Mouse (Mus musculus): ENCODE results near the gene Abhd15. TPM values are rescaled to one million over a fixed set of nuclear protein-coding genes. Genes with fewer than 3 reads are reported as not detected.

The Abhd15 gene
- polyA plus RNA-seq, 1 experiment from 2014 or later: 3.4 TPM

DNA sequence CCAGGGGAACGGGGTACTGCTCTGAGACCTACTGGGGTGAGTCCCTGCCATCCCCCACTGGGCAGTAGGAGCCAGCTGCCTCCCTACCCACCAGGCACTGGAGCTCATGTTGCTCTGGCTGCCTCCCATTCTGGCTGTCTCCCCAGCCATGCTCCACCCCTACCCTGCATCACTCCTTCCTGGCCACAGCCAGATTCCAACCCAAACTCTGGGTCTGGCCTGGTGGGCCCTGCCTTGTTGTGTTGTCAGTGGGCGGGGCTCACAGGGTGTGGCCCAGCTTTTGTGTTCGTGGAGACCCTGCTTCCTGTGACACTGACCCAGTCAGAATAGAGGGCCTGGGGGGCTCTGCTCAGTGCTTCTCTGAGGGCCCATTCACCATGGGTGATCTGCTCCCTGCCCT lies 11.4 kb upstream of the Abhd15 start:
- H3K4me3 ChIP-seq (replicated peaks): no peak overlapping the region
- peaks cover 64% of the 10 kb centered on the region for H3K36me3 ChIP-seq
- WGBS (ENCODE audit: insufficient replicate concordance): 58% methylated on average over 3 of the region's 3 CpGs
- no peak for ATAC-seq (ENCODE audit: low read depth)
- H3K27ac ChIP-seq: no peak overlapping the region
- H3K9ac ChIP-seq: no peak overlapping the region
- no peaks in the 10 kb centered on the region for H3K27me3 ChIP-seq
- DNase-seq: no peak
- H3K9me3 ChIP-seq (replicated peaks): no peaks in the 10 kb centered on the region
- peaks cover 17% of the 10 kb centered on the region for H3K4me1 ChIP-seq (replicated peaks)
- H3K4me2 ChIP-seq: no peak overlapping the region

DNA sequence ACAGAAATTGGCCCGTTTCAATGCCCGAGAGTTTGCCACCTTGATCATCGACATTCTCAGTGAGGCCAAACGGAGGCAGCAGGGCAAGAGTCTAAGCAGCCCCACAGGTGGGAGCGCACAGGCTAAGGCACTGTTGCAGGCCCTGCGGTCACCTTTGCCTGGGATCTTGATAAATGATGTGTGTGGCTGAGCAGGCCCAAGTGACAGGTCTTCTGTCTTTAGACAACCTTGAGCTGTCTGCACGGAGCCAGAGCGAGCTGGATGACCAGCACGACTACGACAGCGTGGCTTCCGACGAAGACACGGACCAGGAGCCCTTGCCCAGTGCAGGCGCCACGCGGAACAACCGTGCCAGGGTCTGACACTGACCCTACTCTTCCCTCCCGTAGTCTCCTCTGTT lies 10.5 kb upstream of the Abhd15 start:
- no peak for ATAC-seq (ENCODE audit: low read depth)

DNA sequence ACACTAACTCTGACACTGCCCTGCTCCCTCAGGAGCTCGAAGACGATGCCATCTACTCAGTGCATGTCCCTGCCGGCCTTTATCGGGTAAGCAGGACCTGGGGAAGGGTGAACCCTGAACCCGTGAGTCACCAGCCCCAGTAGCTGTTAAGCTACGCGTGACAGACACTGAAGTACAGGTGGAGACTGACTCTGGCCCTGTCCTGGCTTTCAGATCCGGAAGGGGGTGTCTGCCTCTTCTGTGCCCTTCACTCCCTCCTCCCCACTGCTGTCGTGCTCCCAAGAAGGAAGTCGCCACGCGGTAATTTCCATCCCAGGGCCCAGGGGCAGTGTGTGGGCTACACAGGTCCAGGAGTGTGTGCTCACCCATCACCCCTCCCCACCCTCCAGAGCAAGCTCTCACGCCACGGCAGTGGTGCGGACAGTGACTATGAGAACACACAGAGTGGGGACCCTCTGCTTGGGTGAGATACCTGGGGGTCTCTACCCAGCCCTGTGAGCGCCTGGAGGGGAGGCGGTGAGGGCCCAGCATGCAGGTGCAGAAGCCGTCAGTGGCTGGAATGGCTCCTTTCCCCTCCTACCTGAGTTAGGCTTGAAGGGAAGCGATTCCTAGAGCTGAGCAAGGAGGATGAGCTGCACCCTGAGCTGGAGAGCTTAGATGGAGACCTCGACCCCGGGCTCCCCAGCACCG lies 9.5 kb upstream of the Abhd15 start:
- no peak for ATAC-seq (ENCODE audit: low read depth)
- WGBS (ENCODE audit: insufficient replicate concordance): 78% methylated on average over 22 of the region's 22 CpGs
- Histone ChIP-seq H3K4me1 (replicated peaks) (peaks cover 17% of the 10 kb centered on the region), H3K36me3 (peaks cover 51% of the 10 kb centered on the region), H3K4me3 (replicated peaks) (no peak overlapping the region), H3K4me2 (no peak overlapping the region), H3K9me3 (replicated peaks) (no peaks in the 10 kb centered on the region), H3K27me3 (no peaks in the 10 kb centered on the region), H3K27ac (no peak overlapping the region), H3K9ac (no peak overlapping the region)
- DNase-seq: no peak

More for the DNA sequence above, 10.5 kb upstream of the Abhd15 start:
- no peak for DNase-seq
- Histone ChIP-seq H3K36me3 (peaks cover 62% of the 10 kb centered on the region), H3K27me3 (no peaks in the 10 kb centered on the region), H3K4me1 (replicated peaks) (peaks cover 17% of the 10 kb centered on the region), H3K4me2 (no peak overlapping the region), H3K4me3 (replicated peaks) (no peak overlapping the region), H3K9me3 (replicated peaks) (no peaks in the 10 kb centered on the region), H3K9ac (no peak overlapping the region), H3K27ac (no peak overlapping the region)
- 91% methylated on average over 19 of the region's 19 CpGs for WGBS (ENCODE audit: insufficient replicate concordance)

DNA sequence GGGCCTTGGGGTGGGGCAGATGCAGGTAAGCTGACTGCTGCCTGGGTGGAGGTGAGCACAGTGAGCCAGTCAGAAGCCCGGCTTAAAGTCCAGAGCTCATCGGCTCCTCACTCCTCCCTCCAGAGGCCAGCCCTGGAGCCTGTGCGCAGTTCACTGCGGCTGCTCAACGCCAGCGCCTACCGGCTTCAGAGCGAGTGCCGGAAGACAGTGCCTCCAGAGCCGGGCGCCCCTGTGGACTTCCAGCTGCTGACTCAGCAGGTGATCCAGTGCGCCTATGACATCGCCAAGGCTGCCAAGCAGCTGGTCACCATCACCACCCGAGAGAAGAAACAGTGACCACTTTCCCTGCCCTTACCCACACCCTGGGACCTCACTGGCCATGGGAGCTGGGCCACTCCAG lies 8.6 kb upstream of the Abhd15 start:
- no peak overlapping the region for H3K27ac ChIP-seq
- ATAC-seq (ENCODE audit: low read depth) (no peak), DNase-seq (no peak)
- H3K9ac ChIP-seq: no peak overlapping the region
- 87% methylated on average over 14 of the region's 14 CpGs for WGBS (ENCODE audit: insufficient replicate concordance)
- peaks cover 17% of the 10 kb centered on the region for H3K4me1 ChIP-seq (replicated peaks)
- H3K4me2 ChIP-seq: no peak overlapping the region
- H3K36me3 ChIP-seq: peaks cover 49% of the 10 kb centered on the region
- no peak overlapping the region for H3K4me3 ChIP-seq (replicated peaks)
- H3K9me3 ChIP-seq (replicated peaks): no peaks in the 10 kb centered on the region
- no peaks in the 10 kb centered on the region for H3K27me3 ChIP-seq

DNA sequence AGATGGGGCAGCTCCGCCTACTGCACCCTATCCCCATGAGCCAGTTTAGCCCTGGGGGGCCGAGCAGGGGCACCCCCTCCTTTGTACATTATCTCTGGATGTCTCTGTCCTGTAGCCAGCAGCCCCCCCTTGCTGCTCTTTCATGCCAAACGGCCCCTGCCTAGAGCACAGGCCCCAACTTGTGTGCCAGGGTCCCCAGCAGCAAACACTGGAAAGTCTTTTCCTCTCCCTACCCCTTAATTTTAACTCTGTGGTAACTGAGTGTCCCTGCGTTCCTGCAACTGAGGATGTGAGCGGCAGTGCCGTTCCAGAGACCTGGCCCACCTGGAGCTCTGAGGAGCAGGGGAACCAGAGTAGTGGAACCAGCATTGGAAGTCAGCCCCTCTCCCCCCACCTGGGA lies 8.0 kb upstream of the Abhd15 start:
- no peak overlapping the region for H3K27ac ChIP-seq
- no peak overlapping the region for H3K4me3 ChIP-seq (replicated peaks)
- peaks cover 20% of the 10 kb centered on the region for H3K4me1 ChIP-seq (replicated peaks)
- H3K27me3 ChIP-seq: no peaks in the 10 kb centered on the region
- whole genome bisulfite sequencing (ENCODE audit: insufficient replicate concordance): 77% methylated on average over 6 of the region's 6 CpGs
- H3K9me3 ChIP-seq (replicated peaks): no peaks in the 10 kb centered on the region
- no peak overlapping the region for H3K9ac ChIP-seq
- no peak for DNase-seq
- no peak for ATAC-seq (ENCODE audit: low read depth)
- no peak overlapping the region for H3K4me2 ChIP-seq
- peaks cover 49% of the 10 kb centered on the region for H3K36me3 ChIP-seq

DNA sequence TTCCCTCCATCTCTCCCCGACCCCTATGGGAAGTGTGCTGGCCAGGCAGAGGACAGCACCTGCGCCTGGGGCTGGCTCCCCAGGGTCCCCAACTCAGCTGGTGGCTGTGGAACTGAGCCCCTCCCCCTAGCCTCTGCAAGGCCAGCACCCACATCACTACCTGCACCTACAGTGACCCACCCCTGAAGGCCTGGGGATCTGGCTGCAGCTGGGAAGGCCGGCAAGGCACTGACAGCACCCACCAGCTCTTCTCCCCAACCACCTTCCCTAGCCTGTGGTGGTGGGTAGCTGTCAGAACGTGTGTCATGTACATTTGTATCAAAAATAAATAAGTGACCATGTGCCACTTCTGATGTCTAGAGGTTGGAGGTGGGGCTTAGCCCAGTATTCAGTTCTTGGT lies 7.5 kb upstream of the Abhd15 start:
- Histone ChIP-seq H3K9ac (no peak overlapping the region), H3K4me3 (replicated peaks) (no peak overlapping the region), H3K27me3 (no peaks in the 10 kb centered on the region), H3K27ac (no peak overlapping the region), H3K4me2 (no peak overlapping the region), H3K9me3 (replicated peaks) (no peaks in the 10 kb centered on the region), H3K4me1 (replicated peaks) (peaks cover 24% of the 10 kb centered on the region), H3K36me3 (peaks cover 48% of the 10 kb centered on the region)
- DNase-seq (no peak), ATAC-seq (ENCODE audit: low read depth) (no peak)
- 59% methylated on average over 4 of the region's 4 CpGs for WGBS (ENCODE audit: insufficient replicate concordance)

DNA sequence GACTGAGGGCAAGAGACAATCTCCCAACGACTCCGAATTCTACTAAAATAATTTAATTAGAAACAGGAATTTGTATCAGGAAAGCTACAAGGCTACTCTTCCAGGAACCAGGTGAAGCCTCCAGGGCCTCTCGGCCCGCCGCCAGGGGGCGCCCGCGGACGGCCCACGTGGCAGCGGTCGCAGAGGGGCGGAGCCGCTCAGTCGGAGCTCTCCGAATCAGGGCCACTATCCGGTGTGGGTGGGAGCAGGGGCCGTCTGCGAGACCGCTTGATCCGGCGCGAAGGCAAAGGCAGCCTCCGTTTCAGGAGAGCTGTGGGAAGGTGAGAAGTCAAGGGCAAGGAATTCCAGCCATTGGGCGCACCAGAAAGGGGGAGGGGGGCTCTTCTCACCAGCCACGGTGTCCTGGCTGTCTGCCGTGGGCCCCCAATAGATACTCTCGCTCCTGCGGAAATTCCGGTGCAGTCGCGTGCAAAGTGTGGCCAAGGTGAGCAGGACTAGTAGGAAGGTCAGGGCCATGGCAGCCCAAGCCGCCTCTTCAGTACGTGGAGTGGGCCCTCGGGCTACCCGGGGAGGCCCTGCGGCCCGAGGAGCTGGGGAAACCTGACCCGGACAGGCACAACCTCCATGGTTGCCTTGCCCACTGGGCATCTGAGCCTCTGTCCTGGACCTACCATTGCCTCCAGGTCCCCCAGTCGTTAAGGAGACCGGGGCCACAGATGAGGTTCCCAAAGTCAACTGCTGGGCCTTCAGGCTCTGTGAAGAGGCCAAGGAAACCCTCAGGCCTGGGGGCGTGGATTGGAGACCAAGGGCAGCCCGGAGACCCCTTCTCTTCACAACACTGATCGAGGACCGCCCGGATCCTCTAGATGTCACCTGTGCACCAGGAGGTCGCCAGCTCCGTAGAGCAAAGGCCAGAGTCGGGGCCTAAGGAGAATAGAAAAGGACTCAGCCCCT lies 6.6 kb upstream of the Abhd15 start:
- DNase-seq: peak; percentile 74
- Histone ChIP-seq H3K27ac (no peak overlapping the region), H3K9ac (peak overlapping the region; percentile 58)

DNA sequence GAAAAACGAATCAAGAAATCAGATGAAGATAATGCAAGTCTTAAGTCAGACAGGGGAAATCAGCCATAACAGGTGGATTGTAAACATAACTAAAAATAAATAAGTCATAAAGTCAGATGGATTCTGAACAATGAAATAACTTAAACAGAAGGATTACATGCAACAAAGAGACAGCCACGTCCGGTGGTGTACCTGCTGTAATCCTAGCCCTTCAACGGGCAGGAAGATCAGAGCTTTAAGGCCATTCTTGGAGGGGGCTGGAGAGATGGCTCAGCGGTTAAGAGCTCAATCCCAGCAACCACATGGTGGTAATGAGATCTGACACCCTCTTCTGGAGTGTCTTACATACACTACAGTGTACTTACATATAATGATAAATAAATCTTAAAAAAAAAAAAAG lies 3.6 kb upstream of the Abhd15 start:
- Histone ChIP-seq H3K4me1 (replicated peaks) (peaks cover 56% of the 10 kb centered on the region), H3K36me3 (peaks cover 9% of the 10 kb centered on the region), H3K27me3 (peaks cover 23% of the 10 kb centered on the region), H3K9me3 (replicated peaks) (no peaks in the 10 kb centered on the region), H3K9ac (no peak overlapping the region), H3K27ac (no peak overlapping the region), H3K4me3 (replicated peaks) (no peak overlapping the region), H3K4me2 (no peak overlapping the region)
- DNase-seq: no peak
- 72% methylated on average over 5 of the region's 5 CpGs for WGBS (ENCODE audit: insufficient replicate concordance)
- ATAC-seq (ENCODE audit: low read depth): no peak

More for the DNA sequence above, 6.6 kb upstream of the Abhd15 start:
- Histone ChIP-seq H3K4me1 (replicated peaks) (peaks cover 26% of the 10 kb centered on the region), H3K4me3 (replicated peaks) (peak overlapping the region; percentile 45), H3K36me3 (peaks cover 39% of the 10 kb centered on the region), H3K4me2 (peak overlapping the region; percentile 73), H3K9me3 (replicated peaks) (no peaks in the 10 kb centered on the region), H3K27me3 (no peaks in the 10 kb centered on the region)
- ATAC-seq (ENCODE audit: low read depth): peak; percentile 60
- WGBS (ENCODE audit: insufficient replicate concordance): 23% methylated on average over 49 of the region's 49 CpGs

DNA sequence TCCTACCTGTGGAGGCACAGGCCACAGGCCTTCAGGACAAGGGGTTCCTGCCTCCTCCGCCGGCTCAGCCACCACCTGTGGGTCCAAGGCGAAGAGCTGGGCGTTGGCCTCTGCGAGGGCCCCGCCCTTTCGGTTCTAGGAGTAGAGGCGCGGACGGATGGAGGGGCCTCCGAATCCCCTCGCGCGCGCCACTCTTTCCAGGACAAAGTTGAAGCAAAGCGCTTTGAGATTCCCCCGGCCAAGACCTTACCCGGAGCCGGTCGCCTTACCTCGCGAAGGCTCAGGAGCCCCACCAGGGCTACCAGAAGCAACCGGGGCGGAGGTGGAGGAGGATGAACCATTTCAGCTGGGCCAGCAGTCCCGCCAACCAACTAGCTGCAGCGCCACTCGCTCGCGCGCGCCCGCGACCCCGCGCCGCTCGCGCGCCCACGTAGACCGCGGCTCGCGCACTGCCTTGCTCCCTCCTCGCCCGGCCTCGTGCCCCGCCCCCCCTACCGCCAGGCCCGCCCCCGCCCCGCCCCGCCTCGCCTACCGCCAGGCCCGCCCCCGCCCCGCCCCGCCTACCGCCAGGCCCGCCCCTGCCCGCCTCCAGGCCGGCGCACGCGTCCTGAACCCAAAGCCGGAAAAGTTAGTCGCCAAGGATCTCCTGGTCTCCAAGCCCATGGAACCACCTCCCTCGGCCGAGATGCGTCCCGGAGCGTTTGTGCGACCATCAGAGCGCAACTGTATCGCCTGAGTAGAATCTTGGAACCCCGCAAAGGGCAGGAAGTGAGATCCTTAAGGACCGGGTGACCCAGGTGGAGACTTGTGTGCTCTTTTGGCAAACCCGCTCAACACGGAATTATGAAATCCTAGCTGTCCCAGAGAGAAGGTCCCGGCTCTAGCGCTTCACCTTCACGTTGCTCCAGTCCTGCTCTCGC lies 1.8 kb upstream of the Abhd15 start:
- peak overlapping the region; percentile 75 for H3K9ac ChIP-seq
- DNase-seq: peak; percentile 72
- H3K4me1 ChIP-seq (replicated peaks): peaks cover 60% of the 10 kb centered on the region
- no peaks in the 10 kb centered on the region for H3K36me3 ChIP-seq
- peak overlapping the region; percentile 79 for H3K27ac ChIP-seq
- no peaks in the 10 kb centered on the region for H3K9me3 ChIP-seq (replicated peaks)
- peak overlapping the region; percentile 77 for H3K4me3 ChIP-seq (replicated peaks)
- ATAC-seq (ENCODE audit: low read depth): peak; percentile 77
- under 1% methylated on average over 78 of the region's 84 CpGs for WGBS (ENCODE audit: insufficient replicate concordance)
- H3K27me3 ChIP-seq: peaks cover 41% of the 10 kb centered on the region
- H3K4me2 ChIP-seq: peak overlapping the region; percentile 98

DNA sequence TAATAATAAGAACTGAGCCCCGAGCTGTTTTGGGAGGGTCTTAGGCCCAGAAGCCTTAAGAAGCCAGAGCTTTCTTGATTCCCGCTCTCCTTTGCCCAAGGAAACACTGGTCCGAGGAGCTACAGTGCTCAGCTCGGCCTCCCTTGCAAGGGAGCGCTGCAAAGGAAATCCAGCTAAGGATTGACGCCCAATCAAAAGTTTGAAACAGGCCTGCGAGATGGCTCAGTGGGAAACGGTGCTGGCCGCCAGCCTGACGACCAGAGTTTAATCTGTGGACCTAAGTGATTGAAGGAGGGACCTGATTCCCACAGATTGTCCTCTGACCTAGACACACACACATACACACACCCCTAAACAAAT lies 1.1 kb upstream of the Abhd15 start:
- WGBS (ENCODE audit: insufficient replicate concordance): 11% methylated on average over 10 of the region's 10 CpGs
- H3K27ac ChIP-seq: peak overlapping the region; percentile 79
- H3K4me2 ChIP-seq: peak overlapping the region; percentile 98
- ATAC-seq (ENCODE audit: low read depth): no peak
- peaks cover 60% of the 10 kb centered on the region for H3K4me1 ChIP-seq (replicated peaks)
- peaks cover 47% of the 10 kb centered on the region for H3K27me3 ChIP-seq
- no peaks in the 10 kb centered on the region for H3K9me3 ChIP-seq (replicated peaks)
- H3K4me3 ChIP-seq (replicated peaks): peak overlapping the region; percentile 77
- no peak for DNase-seq
- no peaks in the 10 kb centered on the region for H3K36me3 ChIP-seq
- peak overlapping the region; percentile 75 for H3K9ac ChIP-seq
